Mouse (Mus musculus) embryonic facial prominence, embryonic 11.5 days (tissue): ENCODE measurements at regions not wholly inside any gene's neighbourhood (a gene's known extent, or its start where the extent isn't known, plus 50 kb on each side); places are given as distances from the start of the nearest gene placed in this dataset.

Experiments used
- ATAC-seq: fragments of 200-750 bp; cut with Nextera tagmentation; replicated peaks from 2 replicates; pipeline ENCODE4 v1.8.0; 2017; ENCODE audit warnings: low read depth; ENCODE audit not compliant: insufficient number of reproducible peaks, low FRiP score, low TSS enrichment
- DNase-seq: peaks from one replicate; pipeline ENCODE4 v3.0.0-alpha.2; 2015; ENCODE audit warnings: low spot score
- H3K27ac ChIP-seq: fragments of 300-500 bp; sonication (generic); replicated peaks from 2 replicates; pipeline ENCODE4 v1.5.1; 2014; ENCODE audit warnings: mild to moderate bottlenecking, low read depth, low read length, control low read depth
- H3K27me3 ChIP-seq: fragments of 300-500 bp; sonication (generic); 2 replicates; pipeline ENCODE4 v1.6.1; 2014; ENCODE audit warnings: mild to moderate bottlenecking, low read length, moderate library complexity, mixed read lengths; ENCODE audit not compliant: control insufficient read depth, insufficient read depth
- H3K36me3 ChIP-seq: fragments of 300-500 bp; sonication (generic); replicated peaks from 2 replicates; pipeline ENCODE4 v1.6.1; 2014; ENCODE audit warnings: low read depth, mild to moderate bottlenecking, low read length, moderate library complexity, mixed read lengths; ENCODE audit not compliant: control insufficient read depth, insufficient read depth
- H3K4me1 ChIP-seq: fragments of 300-500 bp; sonication (generic); 2 replicates; pipeline ENCODE4 v1.6.1; 2014; ENCODE audit warnings: low read length, mixed read lengths; ENCODE audit not compliant: control insufficient read depth, insufficient read depth
- H3K4me2 ChIP-seq: fragments of 300-500 bp; sonication (generic); 2 replicates; pipeline ENCODE4 v1.6.1; 2014; ENCODE audit warnings: low read depth, mild to moderate bottlenecking, control low read depth, low read length, moderate library complexity
- H3K4me3 ChIP-seq: fragments of 300-500 bp; sonication (generic); 2 replicates; pipeline ENCODE4 v1.5.1; 2014; ENCODE audit warnings: low read depth, low read length, control low read depth
- H3K9ac ChIP-seq: fragments of 300-500 bp; sonication (generic); replicated peaks from 2 replicates; pipeline ENCODE4 v1.6.1; 2014; ENCODE audit warnings: mild to moderate bottlenecking, control low read depth, low read length
- H3K9me3 ChIP-seq: fragments of 300-500 bp; sonication (generic); replicated peaks from 2 replicates; pipeline ENCODE4 v1.6.1; 2016; ENCODE audit warnings: mild to moderate bottlenecking, low read length, inconsistent platforms, mixed read lengths; ENCODE audit not compliant: control insufficient read depth
- WGBS: fragments of 180-500 bp; shearing (Covaris S2); extraction: QIAGEN DNeasy Blood & Tissue Kit; methylation state at CpG from one replicate; pipeline ENCODE4 v1.1.7; 2014; 5-methylcytosine and 5-hydroxymethylcytosine counted together

DNA sequence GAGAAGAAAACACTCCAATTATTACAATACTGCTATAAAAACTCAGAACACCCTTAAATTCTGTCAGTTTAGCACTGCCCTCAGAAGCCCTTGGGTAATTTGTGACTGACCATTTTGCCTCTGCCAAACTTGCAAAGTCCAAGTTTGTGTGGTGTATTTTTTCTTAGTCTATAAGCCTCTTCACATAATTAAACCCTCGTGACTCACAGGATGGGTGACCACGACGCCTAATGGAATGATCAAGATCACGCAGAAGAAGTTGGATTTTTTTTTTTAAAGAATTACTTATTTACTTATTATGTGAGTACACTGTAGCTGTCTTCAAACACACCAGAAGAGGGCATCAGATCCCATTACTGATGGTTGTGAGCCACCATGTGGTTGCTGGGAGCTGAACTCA lies 214.4 kb upstream of the Smim15 start:
- Histone ChIP-seq H3K4me2 (no peak overlapping the region), H3K4me1 (no peaks in the 10 kb centered on the region), H3K9me3 (no peaks in the 10 kb centered on the region), H3K4me3 (no peak overlapping the region), H3K36me3 (no peaks in the 10 kb centered on the region), H3K27me3 (no peaks in the 10 kb centered on the region), H3K27ac (no peak overlapping the region), H3K9ac (no peak overlapping the region)
- ATAC-seq (no peak), DNase-seq (no peak)
- 94% methylated on average over 4 of the region's 4 CpGs for WGBS

DNA sequence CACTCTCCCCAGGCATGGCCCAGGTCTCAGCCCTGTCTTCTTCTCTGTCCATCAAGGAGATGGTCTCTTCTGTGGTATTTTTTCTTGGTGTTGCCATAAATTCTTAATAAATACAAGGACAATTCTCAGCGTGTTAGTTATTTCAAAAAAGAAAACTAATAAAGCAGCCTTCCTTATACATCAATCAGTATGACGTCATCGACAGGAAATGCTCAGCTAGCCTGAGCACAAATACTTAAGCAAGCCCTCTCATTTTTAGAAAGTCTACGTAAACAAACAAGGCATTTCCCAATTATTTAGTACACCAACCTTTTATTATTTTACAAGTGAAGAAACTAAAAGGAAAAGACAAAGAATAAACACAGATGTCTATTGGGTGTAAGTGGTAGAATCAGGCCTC lies 218.6 kb upstream of the Smim15 start:
- ATAC-seq (no peak), DNase-seq (no peak)
- WGBS = 87% methylated on average over 4 of the region's 4 CpGs
- Histone ChIP-seq H3K4me1 (no peaks in the 10 kb centered on the region), H3K36me3 (no peaks in the 10 kb centered on the region), H3K9ac (no peak overlapping the region), H3K4me3 (no peak overlapping the region), H3K9me3 (no peaks in the 10 kb centered on the region), H3K27ac (no peak overlapping the region), H3K4me2 (no peak overlapping the region), H3K27me3 (no peaks in the 10 kb centered on the region)

DNA sequence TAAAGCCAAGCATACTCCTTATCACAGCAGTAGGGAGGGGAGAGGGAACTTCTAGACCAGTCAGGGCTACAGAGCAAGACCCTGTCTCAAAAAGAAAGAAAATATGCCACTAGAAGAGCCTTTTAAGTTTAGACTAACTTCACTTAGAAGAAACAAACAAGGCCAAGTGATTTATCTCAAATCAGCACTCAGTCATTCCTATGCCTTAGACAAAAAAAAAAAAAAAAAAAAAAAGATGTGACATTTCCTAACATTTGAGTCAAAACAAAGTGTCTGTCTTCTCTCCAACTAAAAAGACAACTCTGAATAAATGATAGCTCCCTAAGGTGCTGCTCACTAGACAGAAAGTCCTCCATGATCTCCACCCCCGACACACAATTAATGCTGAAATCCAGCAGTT lies 220.9 kb upstream of the Smim15 start:
- Histone ChIP-seq H3K27me3 (no peaks in the 10 kb centered on the region), H3K9me3 (no peaks in the 10 kb centered on the region), H3K4me1 (no peaks in the 10 kb centered on the region), H3K27ac (no peak overlapping the region), H3K9ac (no peak overlapping the region), H3K4me2 (no peak overlapping the region), H3K36me3 (no peaks in the 10 kb centered on the region), H3K4me3 (no peak overlapping the region)
- DNase-seq (no peak), ATAC-seq (no peak)
- 75% methylated on average over 1 of the region's 1 CpGs for WGBS

DNA sequence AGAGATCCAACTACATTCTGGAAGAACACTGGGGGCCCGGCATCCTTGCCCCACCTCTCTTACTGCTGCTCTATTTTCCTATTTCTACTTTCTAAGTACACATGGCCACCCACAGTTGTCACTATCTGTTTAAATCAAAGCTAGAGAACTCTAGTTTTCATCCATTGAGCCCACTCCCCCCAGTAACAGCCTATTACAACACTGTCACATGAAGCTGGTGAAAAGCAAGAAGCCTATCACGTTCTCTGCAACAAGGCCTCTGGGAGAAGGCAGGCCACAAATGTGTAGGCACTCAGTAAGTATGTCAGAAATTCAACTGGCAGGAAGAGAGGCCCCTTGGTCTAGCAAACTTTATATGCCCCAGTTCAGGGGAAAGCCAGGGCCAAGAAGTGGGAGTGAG lies 222.0 kb upstream of the Smim15 start:
- WGBS = 51% methylated on average over 2 of the region's 2 CpGs
- Histone ChIP-seq H3K4me3 (no peak overlapping the region), H3K9me3 (no peaks in the 10 kb centered on the region), H3K4me1 (no peaks in the 10 kb centered on the region), H3K9ac (no peak overlapping the region), H3K36me3 (no peaks in the 10 kb centered on the region), H3K27me3 (no peaks in the 10 kb centered on the region), H3K27ac (no peak overlapping the region), H3K4me2 (no peak overlapping the region)
- DNase-seq (no peak), ATAC-seq (no peak)

DNA sequence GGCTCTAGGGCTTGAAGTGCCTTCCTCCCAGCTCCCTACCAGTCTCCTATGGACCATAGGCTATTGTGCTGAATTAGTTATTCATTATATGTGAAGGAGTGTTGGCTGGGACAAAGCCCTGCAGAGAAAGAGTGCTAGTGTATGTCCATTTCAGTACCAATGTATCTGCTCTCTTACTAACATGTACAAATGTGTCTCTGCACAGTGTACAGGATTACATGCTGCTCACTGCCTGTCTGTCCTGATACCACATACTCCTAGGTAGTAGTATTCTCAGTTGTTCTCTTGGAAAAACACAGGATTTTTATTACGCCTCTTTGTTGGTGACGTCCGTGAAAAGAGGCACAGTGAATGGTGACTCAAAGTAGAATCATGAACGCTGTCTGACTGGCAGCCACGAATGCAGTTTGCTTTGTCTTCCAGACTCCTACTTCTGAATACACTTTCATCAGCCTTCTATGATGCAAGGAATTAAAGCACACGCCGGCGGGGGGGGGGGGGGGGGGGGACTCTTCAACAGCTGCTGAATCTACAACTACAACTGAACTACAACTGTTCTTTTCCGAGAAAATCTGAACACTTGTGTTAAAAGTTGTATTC lies 230.6 kb upstream of the Smim15 start:
- H3K4me2 ChIP-seq = no peak overlapping the region
- no peaks in the 10 kb centered on the region for H3K36me3 ChIP-seq
- WGBS = 74% methylated on average over 7 of the region's 9 CpGs
- no peak for ATAC-seq
- H3K9ac ChIP-seq = no peak overlapping the region
- H3K4me3 ChIP-seq = no peak overlapping the region
- no peak overlapping the region for H3K27ac ChIP-seq
- no peaks in the 10 kb centered on the region for H3K9me3 ChIP-seq
- DNase-seq = no peak
- no peaks in the 10 kb centered on the region for H3K4me1 ChIP-seq
- H3K27me3 ChIP-seq = no peaks in the 10 kb centered on the region

DNA sequence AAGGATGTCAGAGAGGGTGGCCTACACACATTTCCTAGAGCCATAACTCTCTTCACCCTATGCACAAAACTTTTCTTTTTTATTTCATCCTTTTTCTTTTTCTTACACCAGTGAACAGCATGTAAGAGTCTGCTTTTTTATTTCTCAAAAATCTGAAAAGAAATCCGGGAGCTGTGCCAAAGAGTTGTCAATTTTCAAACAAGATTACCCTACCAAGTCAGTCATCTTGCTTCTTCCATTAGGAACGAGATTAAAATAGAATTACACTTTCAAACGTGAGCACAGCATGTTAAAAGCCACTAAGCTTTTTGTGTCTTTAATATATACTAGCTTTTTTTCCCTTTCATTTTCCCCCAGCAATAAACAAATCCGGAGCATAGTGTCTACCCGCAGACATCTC lies 232.2 kb upstream of the Smim15 start:
- Histone ChIP-seq H3K4me2 (no peak overlapping the region), H3K27ac (no peak overlapping the region), H3K9ac (no peak overlapping the region), H3K9me3 (no peaks in the 10 kb centered on the region), H3K4me1 (no peaks in the 10 kb centered on the region), H3K27me3 (no peaks in the 10 kb centered on the region), H3K36me3 (no peaks in the 10 kb centered on the region), H3K4me3 (no peak overlapping the region)
- no peak for ATAC-seq
- WGBS = 75% methylated on average over 5 of the region's 5 CpGs
- DNase-seq = no peak

DNA sequence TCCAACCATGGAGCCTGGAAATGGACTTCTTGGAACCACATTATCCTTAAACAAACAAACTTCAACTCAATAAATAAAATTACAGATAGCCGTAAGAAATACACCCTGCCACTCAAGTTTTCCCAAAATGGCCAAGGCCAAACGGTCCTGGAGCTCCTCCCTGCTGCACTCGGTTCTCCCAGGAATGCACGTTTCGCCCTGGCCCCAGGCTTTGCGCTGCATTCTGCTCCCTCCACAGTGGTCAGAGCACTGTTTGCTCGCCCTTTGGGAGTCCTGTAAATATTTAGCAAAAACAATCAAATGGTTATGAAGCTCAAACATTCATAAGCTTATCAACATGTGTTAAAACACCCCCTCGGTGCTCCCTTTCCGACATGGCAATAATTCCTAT lies 233.4 kb upstream of the Smim15 start:
- Histone ChIP-seq H3K4me1 (no peaks in the 10 kb centered on the region), H3K36me3 (no peaks in the 10 kb centered on the region), H3K9ac (no peak overlapping the region), H3K27me3 (no peaks in the 10 kb centered on the region), H3K4me3 (no peak overlapping the region), H3K27ac (no peak overlapping the region), H3K4me2 (no peak overlapping the region), H3K9me3 (no peaks in the 10 kb centered on the region)
- WGBS = 68% methylated on average over 9 of the region's 9 CpGs
- ATAC-seq (no peak), DNase-seq (no peak)

DNA sequence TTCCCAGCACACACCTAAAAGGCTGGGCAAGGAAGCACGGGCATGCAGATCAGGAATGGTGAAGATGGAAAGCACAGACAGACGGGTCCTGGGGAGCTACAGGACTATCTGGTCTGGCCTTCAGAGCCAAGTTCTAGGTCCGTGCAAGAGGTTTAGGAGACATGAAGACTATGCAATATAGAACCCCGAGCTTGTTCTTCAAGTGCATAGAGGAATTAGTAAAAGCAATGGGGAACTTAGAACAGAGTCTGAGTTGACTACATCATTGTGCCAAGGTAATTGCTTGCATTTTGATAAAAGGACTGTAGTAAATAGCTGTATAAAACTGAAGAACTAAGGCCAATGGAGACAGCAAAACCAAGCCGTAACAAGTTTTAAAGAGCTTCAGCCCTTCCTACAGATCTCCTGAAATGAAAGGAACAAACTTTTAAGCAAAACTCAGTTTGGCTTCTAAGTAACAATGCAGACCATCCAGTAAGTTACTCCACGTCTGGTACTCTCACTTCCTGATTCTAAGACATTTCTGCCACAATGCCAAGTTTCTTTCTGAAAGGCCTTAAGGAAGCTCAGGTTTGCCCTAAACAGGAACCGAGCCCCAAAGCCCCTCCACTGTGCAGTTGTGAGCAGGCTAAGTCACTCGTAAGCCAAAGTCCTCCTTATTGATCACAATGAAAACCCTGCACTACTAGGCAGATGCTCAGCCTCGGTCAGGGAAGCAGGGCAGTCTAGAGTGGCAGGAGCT lies 234.0 kb upstream of the Smim15 start:
- H3K27me3 ChIP-seq = no peaks in the 10 kb centered on the region
- no peak overlapping the region for H3K9ac ChIP-seq
- ATAC-seq (no peak), DNase-seq (no peak)
- H3K36me3 ChIP-seq = no peaks in the 10 kb centered on the region
- no peaks in the 10 kb centered on the region for H3K4me1 ChIP-seq
- H3K4me3 ChIP-seq = no peak overlapping the region
- no peaks in the 10 kb centered on the region for H3K9me3 ChIP-seq
- H3K27ac ChIP-seq = no peak overlapping the region
- H3K4me2 ChIP-seq = no peak overlapping the region
- WGBS = 82% methylated on average over 9 of the region's 9 CpGs
